Mouse (Mus musculus) retina, postnatal 7 days (tissue): Measurements from ENCODE around the gene Slc39a1.
"Not testable (repeated sequence)": the region's sequence is repeated elsewhere in the genome, so short reads cannot be mapped to it uniquely, and the experiment has no call there.

Experiments
- DNase-seq: peaks from one replicate; pipeline ENCODE4 v3.0.0-alpha.2; 2012; ENCODE audit warnings: low read depth, low spot score

Gene Slc39a1

GRCm38 (mm10) chr3:90241669-90242358 lies 6.2 kb upstream of the Slc39a1 start:
- DNase-seq: no peak

GRCm38 (mm10) chr3:90242984-90243775 lies 4.8 kb upstream of the Slc39a1 start, which contains the start of gene Creb3l4:
Gene Creb3l4 (minus strand): TSS chr3:90243512.
- no peak for DNase-seq

GRCm38 (mm10) chr3:90245406-90245805 lies 2.6 kb upstream of the Slc39a1 start:
- no peak for DNase-seq

- DNase-seq: no peak
These were observed 377 bp upstream of the Slc39a1 start for GRCm38 (mm10) chr3:90247630-90247959.

GRCm38 (mm10) chr3:90248746-90249100 lies 751 bp downstream of the Slc39a1 start:
- no peak for DNase-seq

- DNase-seq: no peak
These were observed 2.8 kb downstream of the Slc39a1 start for GRCm38 (mm10) chr3:90250791-90251190.

- DNase-seq: not testable (repeated sequence)
These were observed 3.8 kb downstream of the Slc39a1 start for GRCm38 (mm10) chr3:90251731-90252226.

- not testable (repeated sequence) for DNase-seq
These were observed 4.7 kb downstream of the Slc39a1 start for GRCm38 (mm10) chr3:90252659-90253058.

- DNase-seq: not testable (repeated sequence)
These were observed 5.2 kb downstream of the Slc39a1 start for GRCm38 (mm10) chr3:90253174-90253573.

- DNase-seq: peak; percentile 93
These were observed 5.9 kb downstream of the Slc39a1 start, which contains the start of gene Crtc2 for GRCm38 (mm10) chr3:90253653-90254418. Gene Crtc2 (plus strand): TSS chr3:90254163.

GRCm38 (mm10) chr3:90254419-90255193 lies 6.6 kb downstream of the Slc39a1 start:
- DNase-seq: no peak

GRCm38 (mm10) chr3:90255194-90255565 lies 7.2 kb downstream of the Slc39a1 start:
- no peak for DNase-seq

GRCm38 (mm10) chr3:90255784-90256353 lies 7.9 kb downstream of the Slc39a1 start:
- DNase-seq: no peak

- no peak for DNase-seq
These were observed 9.0 kb downstream of the Slc39a1 start for GRCm38 (mm10) chr3:90256731-90257530.

GRCm38 (mm10) chr3:90258521-90258920 lies 10.5 kb downstream of the Slc39a1 start:
- DNase-seq: no peak

- DNase-seq: no peak
These were observed 15.3 kb downstream of the Slc39a1 start for GRCm38 (mm10) chr3:90263121-90263771.

- DNase-seq: no peak
These were observed 16.7 kb downstream of the Slc39a1 start for GRCm38 (mm10) chr3:90264687-90265033.

- DNase-seq: peak; percentile 76
These were observed 17.3 kb downstream of the Slc39a1 start, which contains the start of gene Dennd4b for GRCm38 (mm10) chr3:90265034-90265931. Gene Dennd4b (plus strand): TSS chr3:90265185.
